Mouse (Mus musculus) yolk sac, embryonic 10.5 days (tissue): ENCODE data around the gene Ptpn6.
A peak's percentile ranks its signal among the peaks of the same experiment; 100 is the strongest.
"Not testable (repeated sequence)": the region's sequence is repeated elsewhere in the genome, so short reads cannot be mapped to it uniquely, and the experiment has no call there.

Experiments used
- DNase-seq: peaks from one replicate; pipeline ENCODE4 v3.0.0-alpha.2; 2017; ENCODE audit warnings: low spot score

Ptpn6 gene

GRCm38 (mm10) chr6:124699366-124699765 lies 39.1 kb downstream of the Ptpn6 start:
- no peak for DNase-seq

- no peak for DNase-seq
These were observed 39.8 kb downstream of the Ptpn6 start for GRCm38 (mm10) chr6:124698751-124699150.

GRCm38 (mm10) chr6:124696441-124697150 lies 41.9 kb downstream of the Ptpn6 start:
- DNase-seq = no peak

- DNase-seq = no peak
These were observed 44.2 kb downstream of the Ptpn6 start for GRCm38 (mm10) chr6:124694166-124694955.

GRCm38 (mm10) chr6:124693243-124693981 lies 45.1 kb downstream of the Ptpn6 start:
- DNase-seq = peak; percentile 81

GRCm38 (mm10) chr6:124690517-124690916 lies 48.0 kb downstream of the Ptpn6 start:
- no peak for DNase-seq

- DNase-seq = no peak
These were observed 49.5 kb downstream of the Ptpn6 start for GRCm38 (mm10) chr6:124689011-124689410.

DNA sequence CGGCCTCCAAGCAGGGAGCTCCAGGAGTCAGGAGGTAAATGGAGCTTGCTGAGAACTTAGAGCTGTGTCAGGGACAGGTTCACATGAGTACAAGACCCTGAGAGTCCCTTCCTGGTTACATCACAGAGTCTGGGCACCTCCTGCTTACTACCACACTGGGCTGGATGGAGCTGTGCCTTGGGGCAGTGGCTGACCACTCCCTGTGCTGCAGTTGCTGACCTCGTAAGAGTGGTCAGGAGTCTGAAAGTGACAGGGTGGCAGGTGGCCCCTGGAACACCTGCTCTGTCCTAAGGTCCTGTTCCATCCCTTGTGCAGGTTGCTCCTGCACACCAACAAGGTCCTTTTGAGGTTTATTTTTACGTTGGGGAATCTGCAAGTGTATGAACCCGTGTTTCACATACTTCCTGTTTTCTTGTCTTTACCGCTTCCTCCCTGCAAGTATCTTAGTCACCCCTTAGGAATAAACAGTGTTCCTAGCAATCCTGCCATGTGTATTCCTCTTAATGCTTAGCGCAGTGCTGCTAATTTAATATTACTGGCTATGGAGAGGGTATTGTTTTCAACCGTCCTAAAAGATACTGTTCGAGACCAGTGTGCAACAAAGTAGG lies 50.3 kb downstream of the Ptpn6 start:
- no peak for DNase-seq

DNA sequence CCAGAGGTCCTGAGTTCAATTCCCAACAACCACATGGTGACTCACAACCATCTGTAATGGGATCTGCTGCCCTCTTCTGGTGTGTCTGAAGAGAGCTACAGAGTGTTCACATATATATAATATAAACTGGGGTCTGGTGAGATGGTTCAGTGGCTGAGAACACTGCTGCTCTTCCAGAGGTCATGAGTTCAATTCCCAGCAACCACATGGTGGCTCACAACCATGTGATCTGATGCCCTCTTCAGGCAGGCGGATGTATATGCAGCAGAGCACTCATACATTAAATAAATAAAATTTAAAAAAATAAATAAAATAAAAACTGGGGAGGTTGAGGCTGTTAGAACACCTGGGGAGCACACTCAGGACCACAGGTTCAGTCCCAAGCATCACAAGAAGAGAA lies 51.9 kb downstream of the Ptpn6 start:
- not testable (repeated sequence) for DNase-seq

DNA sequence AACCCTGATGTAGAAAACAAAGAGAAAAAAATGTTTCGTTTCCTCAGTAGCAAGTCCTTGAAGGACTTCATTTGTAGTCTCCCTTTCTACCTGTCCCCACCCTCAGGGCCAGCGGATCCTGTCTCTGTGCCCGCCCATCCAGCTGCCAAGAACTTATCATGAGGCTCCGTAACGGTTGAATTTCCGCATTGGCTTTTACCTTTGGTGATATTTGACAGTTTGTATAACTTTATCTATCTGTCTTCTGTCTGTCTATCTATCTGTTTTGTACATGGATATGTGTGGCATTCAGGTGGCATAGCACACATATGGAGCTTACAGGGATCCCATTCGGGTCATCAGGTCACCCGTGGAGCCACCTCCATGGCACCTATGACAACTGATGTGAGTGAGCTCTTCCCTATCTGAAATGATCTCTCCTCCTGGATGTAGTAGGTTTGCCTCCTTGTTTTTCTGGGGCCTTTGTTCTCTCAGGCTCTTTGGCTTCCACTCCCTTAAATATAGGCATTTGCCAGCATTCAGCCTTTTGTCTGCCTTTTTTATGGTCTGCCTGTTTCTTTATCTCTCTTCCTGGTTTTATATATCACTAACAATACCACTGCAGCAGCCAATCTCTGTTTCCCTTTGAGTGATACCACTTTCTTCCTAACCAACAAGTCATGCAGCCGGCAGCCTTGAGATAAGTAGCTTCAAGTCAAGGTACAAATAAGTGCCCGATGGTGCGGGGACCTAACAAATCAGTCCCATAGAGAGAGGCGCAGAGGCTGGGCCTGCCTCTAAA lies 52.7 kb downstream of the Ptpn6 start:
- no peak for DNase-seq

GRCm38 (mm10) chr6:124683591-124684417 lies 54.7 kb downstream of the Ptpn6 start:
- DNase-seq = peak; percentile 76

DNA sequence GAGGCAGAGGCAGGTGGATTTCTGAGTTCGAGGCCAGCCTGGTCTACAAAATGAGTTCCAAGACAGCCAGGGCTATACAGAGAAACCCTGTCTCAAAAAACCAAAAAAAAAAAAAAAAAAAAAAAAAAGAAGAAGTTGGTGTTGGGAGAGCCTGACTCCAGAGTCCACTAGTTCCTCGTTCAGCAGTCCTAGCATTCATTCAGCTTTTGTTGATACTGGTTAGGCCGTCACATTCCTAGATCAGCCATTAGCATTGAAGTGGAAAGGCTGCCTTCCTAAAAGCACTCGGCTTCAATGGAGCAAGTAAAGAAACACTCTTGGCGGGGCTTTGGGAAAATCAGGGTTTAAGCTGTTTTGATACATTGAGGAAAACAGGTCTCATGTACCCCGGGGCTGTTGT lies 56.2 kb downstream of the Ptpn6 start:
- not testable (repeated sequence) for DNase-seq

DNA sequence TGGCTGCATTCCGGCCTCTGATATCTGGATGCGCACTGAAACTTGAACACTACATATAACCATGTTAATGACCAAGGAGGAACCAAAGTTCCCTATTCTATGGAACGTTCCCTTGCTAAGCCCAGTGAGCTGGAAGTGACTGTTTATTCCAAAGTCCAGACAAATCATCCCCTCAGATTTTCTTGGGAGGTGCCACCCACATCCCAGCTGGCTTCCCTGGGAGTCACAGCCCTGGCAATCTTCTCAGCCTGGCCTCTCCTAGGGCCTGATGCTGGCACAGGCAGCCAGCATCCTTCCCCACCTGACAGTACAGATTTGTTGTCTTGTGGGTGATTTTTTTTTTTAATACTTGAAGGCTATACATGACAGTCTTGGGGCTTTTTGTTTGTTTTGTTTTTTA lies 59.0 kb downstream of the Ptpn6 start:
- DNase-seq = no peak

DNA sequence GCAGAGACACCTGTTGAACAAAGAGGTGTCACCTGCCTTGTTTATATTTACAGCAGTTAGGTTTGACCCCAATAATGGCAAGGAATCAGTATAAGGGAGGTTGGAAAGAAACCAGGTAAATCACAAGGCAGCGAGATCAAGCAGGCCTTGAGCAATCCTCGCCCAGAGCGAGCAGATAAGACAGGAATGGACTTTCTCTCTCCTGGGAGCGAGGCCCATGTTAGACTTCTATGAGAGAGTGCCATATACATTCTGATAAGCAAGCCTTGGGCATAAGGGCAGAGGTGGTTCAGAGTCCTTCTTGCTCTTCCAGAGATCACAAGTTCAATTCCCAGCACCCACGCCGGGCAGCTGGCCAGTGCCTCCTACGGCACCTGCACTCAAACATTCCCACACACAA lies 59.7 kb downstream of the Ptpn6 start:
- DNase-seq = peak; percentile 65

DNA sequence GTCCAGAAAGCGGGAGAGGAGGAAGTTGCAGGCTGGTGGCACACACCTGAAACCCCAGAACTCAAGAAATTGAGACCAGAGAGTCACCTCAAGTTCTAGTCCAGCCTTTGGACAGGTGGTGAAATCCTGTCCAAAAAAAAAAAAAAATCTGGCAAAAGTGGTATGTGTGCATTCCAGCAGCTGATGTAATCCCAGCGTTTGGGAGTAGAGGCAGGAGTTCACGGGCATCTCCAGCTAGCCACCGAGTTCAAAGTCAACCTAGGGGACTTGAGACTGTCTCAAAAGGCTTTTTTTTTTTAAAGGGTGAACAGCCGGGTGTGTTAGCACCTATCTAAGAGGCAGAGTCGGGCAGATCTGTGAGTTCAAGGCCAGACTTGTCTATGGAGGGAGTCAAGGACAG lies 62.3 kb downstream of the Ptpn6 start:
- no peak for DNase-seq

GRCm38 (mm10) chr6:124674591-124674990 lies 63.9 kb downstream of the Ptpn6 start:
- no peak for DNase-seq

DNA sequence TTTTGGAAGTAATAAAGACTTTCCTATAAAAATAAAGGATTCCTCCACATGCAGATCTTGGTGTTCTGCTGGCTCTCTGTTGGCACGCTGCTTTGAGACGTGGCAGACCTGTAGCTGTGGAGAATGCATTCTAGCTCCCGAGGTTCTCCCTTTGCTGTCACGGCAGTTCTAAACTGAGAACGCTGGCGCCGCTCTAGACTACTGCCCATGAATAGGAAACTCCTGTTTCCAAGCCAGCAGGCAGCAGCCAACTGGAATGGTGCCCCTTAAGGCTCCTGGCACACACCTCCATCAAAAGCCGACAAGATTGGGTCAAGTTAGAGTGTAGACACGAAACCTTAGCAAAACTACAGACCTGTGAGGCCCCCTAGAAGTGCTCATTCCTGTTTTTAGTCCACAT lies 64.9 kb downstream of the Ptpn6 start:
- DNase-seq = no peak

GRCm38 (mm10) chr6:124672100-124672499 lies 66.4 kb downstream of the Ptpn6 start:
- no peak for DNase-seq
